Mouse (Mus musculus) stomach, postnatal 0 days (tissue): ENCODE data around the gene Gng8.

Source experiments
- CTCF ChIP-seq: IDR thresholded peaks from 2 replicates; pipeline ENCODE4 v1.5.1; 2016; ENCODE audit warnings: antibody characterized with exemption, low read depth, mild to moderate bottlenecking, moderate library complexity
- EP300 ChIP-seq: optimal IDR thresholded peaks from 2 replicates; pipeline ENCODE3; 2016; ENCODE audit warnings: antibody characterized with exemption

GRCm38 (mm10) chr7:16877717-16878116 is 13.9 kb upstream of the Gng8 start:
- TF ChIP-seq CTCF = no peak
- no peak for TF ChIP-seq EP300
